Mouse (Mus musculus) right cerebral cortex, postnatal 36 days (tissue): ENCODE measurements at regions not wholly inside any gene's neighbourhood (a gene's known extent, or its start where the extent isn't known, plus 50 kb on each side); places are given as distances from the start of the nearest gene placed in this dataset.

Experiments used
- DNase-seq, 2 experiments: peaks; one replicate each; pipeline ENCODE4 v3.0.0; 2022; ENCODE audit warnings: low spot score in 2 of 2, mixed read lengths in 1 of 2

DNA sequence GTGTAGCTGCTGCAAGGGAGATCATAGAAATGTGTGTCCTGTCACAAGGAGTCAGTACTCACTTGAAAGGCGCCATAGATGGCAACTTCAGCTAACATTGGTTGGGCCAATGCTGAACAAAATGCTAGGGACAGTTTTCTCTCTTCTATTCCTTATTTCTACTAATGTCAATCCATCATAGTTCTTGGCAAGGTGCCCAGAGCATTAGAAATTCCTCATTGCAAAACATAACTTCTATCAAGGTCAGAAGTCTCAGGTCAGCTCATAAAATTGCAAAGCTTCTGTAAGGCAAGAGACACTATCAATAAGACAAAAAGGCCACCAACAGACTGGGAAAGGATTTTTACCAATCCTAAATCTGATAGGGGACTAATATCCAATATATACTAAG lies 106.3 kb downstream of the D1Ertd622e start:
- no peak for DNase-seq

DNA sequence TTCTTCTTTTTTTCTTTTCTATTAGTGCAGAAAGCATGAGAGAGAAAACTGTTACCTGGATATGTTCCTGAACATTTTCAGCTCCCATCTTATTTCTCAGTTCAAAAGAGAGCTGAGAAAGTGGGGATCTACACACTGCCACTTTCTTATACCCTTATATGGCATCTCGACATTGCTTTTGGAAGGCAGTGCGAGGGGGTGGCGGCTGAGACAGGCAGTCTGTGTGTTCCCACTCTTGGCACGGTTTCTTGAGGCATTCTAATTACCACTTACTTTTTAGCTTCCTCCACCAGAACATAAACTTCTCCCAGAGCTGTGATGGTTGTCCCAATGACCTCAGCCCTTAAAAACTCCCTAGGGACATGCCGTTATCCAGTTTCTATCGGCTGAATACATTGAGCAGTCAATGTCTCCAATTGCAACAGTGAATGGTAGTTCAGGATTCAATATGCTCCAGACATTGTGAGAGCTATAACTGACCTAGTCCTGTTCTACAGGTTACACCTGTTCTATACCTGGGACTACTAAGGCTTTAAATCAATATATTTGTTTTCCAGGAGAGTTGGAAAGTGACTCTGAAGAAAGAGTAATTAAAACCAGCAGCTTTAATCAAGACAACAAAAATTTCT lies 106.8 kb downstream of the D1Ertd622e start:
- DNase-seq = peak; percentile 79 to 87

DNA sequence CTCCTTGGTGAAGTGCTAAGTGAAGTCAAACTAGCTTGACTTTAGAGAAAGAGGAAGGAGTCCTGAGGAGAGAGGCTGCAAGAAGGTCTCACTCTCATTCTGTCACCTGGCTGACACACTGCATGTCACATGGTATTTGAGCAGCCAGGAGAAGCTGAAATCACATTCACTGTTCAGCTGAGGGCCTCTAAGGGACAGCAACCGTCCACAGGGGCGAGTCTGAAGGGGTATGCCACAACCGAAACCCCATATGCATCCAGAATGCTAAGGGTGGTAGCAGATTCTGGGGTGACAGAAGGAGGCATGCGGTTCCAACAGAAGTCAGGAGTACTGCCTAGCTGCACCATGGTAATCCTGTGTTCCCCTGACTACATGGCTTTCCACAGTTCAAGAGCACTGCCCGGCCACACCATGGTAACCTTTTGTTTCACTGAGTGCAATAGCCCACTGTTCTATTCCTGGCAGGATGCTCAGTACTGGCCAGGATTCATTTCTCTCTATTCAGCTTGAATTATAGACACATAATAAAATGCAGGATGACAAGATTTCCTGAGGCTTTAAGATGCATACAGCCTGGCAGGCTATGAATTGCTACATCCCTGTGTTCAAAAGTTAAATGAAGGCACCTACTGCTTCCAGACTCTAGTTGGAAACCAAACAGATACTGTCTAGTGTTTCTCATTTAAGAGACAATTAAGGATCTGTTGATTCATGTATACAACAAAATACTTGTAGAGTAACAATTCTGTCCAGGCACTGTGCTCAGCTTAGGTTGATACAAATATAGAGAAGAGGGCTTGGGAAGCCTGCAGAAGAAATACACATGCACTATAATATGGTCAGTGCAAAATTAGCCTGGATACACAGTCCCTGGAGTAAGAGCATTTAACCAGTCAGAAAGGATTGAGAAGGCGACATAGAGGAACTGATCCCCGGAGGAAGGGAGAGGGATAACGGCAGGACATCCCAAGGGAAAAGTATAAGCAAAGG lies 108.1 kb downstream of the D1Ertd622e start:
- DNase-seq = no peak

DNA sequence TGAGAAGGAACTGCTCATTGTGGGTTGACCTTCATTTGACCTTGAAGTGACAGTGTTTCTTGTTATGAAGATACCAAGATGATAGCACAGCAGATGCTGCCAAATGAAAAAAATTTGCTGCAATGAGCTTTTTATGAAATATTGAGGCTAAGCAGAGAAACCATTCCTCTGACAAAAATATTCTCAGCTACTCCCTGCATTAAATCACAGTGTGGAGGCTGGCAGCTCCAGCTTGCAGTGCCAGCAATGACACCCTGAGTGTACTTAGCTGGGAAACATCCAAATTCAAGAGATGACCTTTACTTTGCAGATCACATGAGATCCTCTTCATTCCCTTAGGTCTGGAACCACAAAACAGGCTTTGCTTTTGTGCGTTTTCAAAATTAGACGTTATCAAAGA lies 109.0 kb downstream of the D1Ertd622e start:
- DNase-seq = peak; percentile 18 to 31

DNA sequence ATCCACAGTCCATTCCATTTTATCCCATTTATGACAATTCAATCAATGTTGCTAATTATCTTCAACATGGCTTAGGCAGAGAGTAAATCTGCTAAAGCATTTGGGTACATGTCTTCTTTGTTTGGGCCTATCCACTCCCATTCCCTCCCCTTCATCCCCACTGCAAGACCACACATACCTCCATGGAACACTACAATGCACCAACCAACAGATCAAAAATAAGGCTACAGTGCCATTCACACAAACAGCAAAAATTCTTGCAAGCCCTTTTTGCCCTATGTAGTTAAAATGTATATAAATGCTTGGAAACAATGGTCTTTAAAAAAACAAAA lies 120.7 kb downstream of the D1Ertd622e start:
- DNase-seq = no peak

DNA sequence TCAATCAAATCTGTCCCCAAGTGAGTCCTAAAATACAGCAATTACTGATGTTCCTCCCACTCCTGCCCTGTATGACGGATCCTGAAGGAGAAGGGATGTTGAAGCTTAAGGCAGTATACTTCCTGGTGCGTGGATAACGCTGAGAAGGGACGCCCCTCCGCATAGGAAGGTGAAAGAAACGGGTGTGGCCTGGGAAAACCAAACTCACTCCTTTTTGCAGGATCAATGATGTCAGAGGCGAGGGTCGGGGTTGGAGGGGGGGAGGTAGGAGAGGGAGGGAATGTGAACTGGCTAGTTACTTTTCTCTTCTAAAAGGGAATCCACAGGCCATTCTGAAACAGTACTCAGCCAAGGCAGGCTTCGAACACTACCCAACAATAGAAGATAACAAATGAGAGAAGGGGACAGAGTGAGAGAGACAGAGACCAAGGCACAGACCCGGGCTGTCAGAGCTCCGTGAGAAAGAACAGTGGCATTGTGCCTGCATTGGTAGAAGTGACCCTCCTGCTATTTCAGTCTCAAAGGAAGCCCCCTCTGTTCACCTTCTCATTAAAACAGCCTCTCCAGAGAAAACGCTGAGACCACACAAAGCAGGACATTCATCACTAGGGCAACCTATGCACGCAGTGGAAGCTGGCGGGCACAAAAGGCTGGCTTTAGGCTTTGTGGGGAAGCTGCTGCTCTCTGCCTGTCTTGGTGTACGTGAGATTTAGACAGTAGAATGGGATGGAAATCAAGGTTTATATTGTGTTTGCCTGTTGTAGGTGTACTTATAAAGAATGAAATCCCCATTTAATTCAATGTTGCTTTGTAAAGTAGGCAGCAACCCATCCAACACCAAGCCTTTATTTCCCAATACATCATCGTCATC lies 121.3 kb downstream of the D1Ertd622e start:
- DNase-seq = no peak

DNA sequence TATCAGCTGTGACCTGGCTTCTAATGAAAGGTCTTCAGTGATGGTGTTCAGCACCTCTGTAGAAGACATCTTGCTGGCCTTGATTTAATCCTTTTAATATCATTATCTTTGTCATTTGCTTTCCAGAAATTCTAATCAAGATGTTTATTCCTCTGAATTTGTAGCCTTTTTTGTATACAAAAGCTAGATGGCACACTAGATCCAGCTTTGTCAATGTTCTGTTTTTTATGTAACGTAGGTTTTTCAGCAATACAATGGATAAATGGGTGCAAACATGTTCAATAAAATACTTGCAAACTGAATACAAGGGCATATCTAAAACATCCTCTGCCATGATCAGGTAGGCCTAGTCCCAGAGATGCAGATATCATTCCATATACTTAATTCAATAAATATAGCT lies 165.0 kb downstream of the D1Ertd622e start:
- no peak for DNase-seq

DNA sequence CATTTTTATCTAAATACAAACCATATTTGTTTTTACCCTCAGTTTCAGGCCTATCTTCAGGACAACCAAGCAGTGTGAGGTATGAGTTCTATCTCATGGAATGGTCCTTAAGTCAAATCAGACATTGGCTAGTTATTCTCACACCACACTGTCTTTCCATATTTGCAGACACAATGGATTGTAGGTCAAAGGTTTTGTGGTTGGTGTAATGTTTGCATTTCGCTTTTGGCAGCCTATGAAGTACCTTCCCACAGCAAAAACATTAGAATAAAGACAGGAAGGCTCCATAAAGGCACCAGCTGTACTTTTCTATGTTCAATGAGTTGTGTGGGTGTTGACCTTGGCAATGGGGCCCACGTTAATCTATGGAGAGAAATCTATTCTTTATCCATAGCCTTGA lies 182.0 kb downstream of the D1Ertd622e start:
- DNase-seq = no peak
